In genomic region chr10:100016326-100016709, GRCm38 (mm10) we compare ENCODE assay signal across 8 mouse cellular contexts. TPM values are rescaled to one million over a fixed set of nuclear protein-coding genes. Genes with fewer than 3 reads are reported as not detected.
A peak's percentile ranks its signal among the peaks of the same experiment; 100 is the strongest.
DNase-seq lines count a peak whose midpoint lies in the region; ATAC-seq and TF ChIP-seq lines count a peak whose summit lies in the region.

No protein-coding gene starts in this region.

- no peaks in the 10 kb centered on the region for H3K9me3 ChIP-seq in forebrain, embryonic 15.5 days
- H3K9me3 ChIP-seq in liver, postnatal 0 days (ENCODE audit: low read length): no peaks in the 10 kb centered on the region

- peak overlapping the region; percentile 85 for H3K4me3 ChIP-seq in forebrain, embryonic 15.5 days
- H3K4me3 ChIP-seq in liver, postnatal 0 days (ENCODE audit: low read depth, low read length): peak overlapping the region; percentile 63
- H3K4me3 ChIP-seq in olfactory bulb, adult 2 months (ENCODE audit: insufficient read depth, low read depth, low read length): peak overlapping the region; percentile 58

- H3K36me3 ChIP-seq in forebrain, embryonic 15.5 days: no peaks in the 10 kb centered on the region
- no peaks in the 10 kb centered on the region for H3K36me3 ChIP-seq in liver, postnatal 0 days (replicated peaks; ENCODE audit: insufficient read depth, low read length)

- intact Hi-C loops in heart, postnatal 25 days (cut with DNase I): loop anchor here (5.0 to 10.0 kb wide), 6 partner anchors 51 to 374 kb away; partner anchors contain the start of gene Csl

- H3K27me3 ChIP-seq in forebrain, embryonic 15.5 days: no peaks in the 10 kb centered on the region
- H3K27me3 ChIP-seq in liver, postnatal 0 days (ENCODE audit: insufficient read depth, low read length): 0 out of 2 replicates have a peak, but pooled peaks cover 5% of the 10 kb centered on the region

- TF ChIP-seq CTCF in liver, postnatal 0 days (IDR thresholded peaks at IDR 0.05; ENCODE audit: low read depth): no peak
- TF ChIP-seq CTCF in olfactory bulb, adult 2 months (IDR thresholded peaks at IDR 0.05; ENCODE audit: insufficient read depth, low read depth, low read length): no peak

- DNase-seq in 3134 (ENCODE audit: extremely low read depth, insufficient read length, low spot score): peak; percentile 83
- DNase-seq in adrenal gland, postnatal 36 days: peak; percentile 60 to 76
- DNase-seq in heart, postnatal 25 days (ENCODE audit: low spot score): peak; percentile 29
- peak; percentile 57 for DNase-seq in layer of hippocampus, adult 11-12 months (ENCODE audit: low spot score)
- peak; percentile 49 for DNase-seq in liver, postnatal 0 days
- DNase-seq in urinary bladder, postnatal 25 days (ENCODE audit: low spot score): peak; percentile 59

- no peak for TF ChIP-seq EP300 in liver, postnatal 0 days (IDR thresholded peaks at IDR 0.05; ENCODE audit: low read depth)

- peaks cover 43% of the 10 kb centered on the region for H3K4me1 ChIP-seq in forebrain, embryonic 15.5 days
- H3K4me1 ChIP-seq in liver, postnatal 0 days (ENCODE audit: insufficient read depth): peaks cover 5% of the 10 kb centered on the region; the same call in 1 of the 2 replicates
- 0 out of 2 replicates have a peak, but pooled peaks cover 6% of the 10 kb centered on the region for H3K4me1 ChIP-seq in olfactory bulb, adult 2 months (ENCODE audit: control insufficient read depth, insufficient read depth, low read length)

- no peak for TF ChIP-seq POLR2A in olfactory bulb, adult 2 months (IDR thresholded peaks at IDR 0.05; ENCODE audit: insufficient read depth, low read depth, low read length)

- peak overlapping the region; percentile 63 for H3K9ac ChIP-seq in forebrain, embryonic 15.5 days (replicated peaks)
- H3K9ac ChIP-seq in liver, postnatal 0 days (replicated peaks): peak overlapping the region; percentile 64

- H3K27ac ChIP-seq in forebrain, embryonic 15.5 days (replicated peaks): peak overlapping the region; percentile 81
- 0 out of 2 replicates have a peak overlapping the region, but pooled peaks have one; percentile 12 for H3K27ac ChIP-seq in liver, postnatal 0 days (ENCODE audit: low read depth)
- no peak overlapping the region for H3K27ac ChIP-seq in olfactory bulb, adult 2 months (ENCODE audit: insufficient read depth, low read depth, low read length)

- under 1% methylated on average over 28 of the region's 28 CpGs for WGBS in forebrain, embryonic 15.5 days
- WGBS in liver, postnatal 0 days (ENCODE audit: insufficient replicate concordance): under 1% methylated on average over 28 of the region's 28 CpGs
- under 1% methylated on average over 28 of the region's 28 CpGs for WGBS in olfactory bulb, adult 2 months

- peak overlapping the region; percentile 98 for H3K4me2 ChIP-seq in forebrain, embryonic 15.5 days (replicated peaks)
- H3K4me2 ChIP-seq in liver, postnatal 0 days (ENCODE audit: low read depth, low read length): peak overlapping the region; percentile 84

- ATAC-seq in forebrain, embryonic 15.5 days (replicated peaks): peak; percentile 55
- no peak for ATAC-seq in liver, postnatal 0 days

RNA-seq across cellular contexts. Expression of gene Kitl, which starts 0.9 kb away (rescaled TPM):
- 10 to 100 TPM; 26.4 to 27.1 TPM for total RNA-seq in adrenal gland, postnatal 36 days (2021)
- polyA plus RNA-seq in forebrain, embryonic 15.5 days (2015; fragmentation: Nextera tagmentation; extraction: Ambion mirVana): 40.5 and 45.1 TPM in 2 replicates
- 10 to 100 TPM; 65.6 to 82.6 TPM for total RNA-seq in heart, postnatal 25 days (2021)
- 2.3 and 5.0 TPM in 2 replicates for polyA plus RNA-seq in liver, postnatal 0 days (2015; fragmentation: Nextera tagmentation; extraction: Ambion mirVana)
- not detected in 2 replicates for polyA plus RNA-seq in olfactory bulb, adult 2 months (2012; ENCODE audit: insufficient read depth, insufficient read length, low replicate concordance, missing spikeins)

Comparison
In these comparisons a context has a peak if more than half of its experiments do, and no peak if none do; other contexts are left out.
1. DNase-seq: peak in every context shown above with its lines; median percentile 83 in 3134; 68 in adrenal gland, postnatal 36 days; 59 in urinary bladder, postnatal 25 days; 57 in layer of hippocampus, adult 11-12 months; 49 in liver, postnatal 0 days; 29 in heart, postnatal 25 days.